Mouse (Mus musculus): ENCODE results near the gene Oard1.

Gene Oard1

GRCm38 (mm10) chr17:48408526-48409291, 1.1 kb upstream of the Oard1 start:
- peak; percentile 76 for DNase-seq

- no peak for DNase-seq
Observed at GRCm38 (mm10) chr17:48410299-48410785, 528 bp downstream of the Oard1 start.

- no peak for DNase-seq
Observed at GRCm38 (mm10) chr17:48411241-48411640, 1.4 kb downstream of the Oard1 start.

GRCm38 (mm10) chr17:48416011-48416410, 6.2 kb downstream of the Oard1 start:
- DNase-seq = peak; percentile 57

GRCm38 (mm10) chr17:48416425-48417195, 6.8 kb downstream of the Oard1 start:
- DNase-seq = peak; percentile 45

GRCm38 (mm10) chr17:48417521-48417920, 7.7 kb downstream of the Oard1 start:
- DNase-seq = no peak

- no peak for DNase-seq
Observed at GRCm38 (mm10) chr17:48418174-48418573, 8.4 kb downstream of the Oard1 start.

- DNase-seq = no peak
Observed at GRCm38 (mm10) chr17:48418781-48419180, 9.0 kb downstream of the Oard1 start.

- DNase-seq = no peak
Observed at GRCm38 (mm10) chr17:48419571-48419970, 9.8 kb downstream of the Oard1 start.

- DNase-seq = no peak
Observed at GRCm38 (mm10) chr17:48424237-48424636, 14.4 kb downstream of the Oard1 start.

GRCm38 (mm10) chr17:48425823-48426612, 16.2 kb downstream of the Oard1 start:
- no peak for DNase-seq

- no peak for DNase-seq
Observed at GRCm38 (mm10) chr17:48426991-48427750, 17.4 kb downstream of the Oard1 start.

- DNase-seq = no peak
Observed at GRCm38 (mm10) chr17:48427852-48428530, 18.2 kb downstream of the Oard1 start.

GRCm38 (mm10) chr17:48430394-48430793, 20.6 kb downstream of the Oard1 start:
- DNase-seq = no peak

- DNase-seq = no peak
Observed at GRCm38 (mm10) chr17:48431054-48431453, 21.2 kb downstream of the Oard1 start.

- no peak for DNase-seq
Observed at GRCm38 (mm10) chr17:48432158-48432980, 22.6 kb downstream of the Oard1 start, which contains the start of gene Apobec2. Gene Apobec2, minus strand, starts transcription at chr17:48432930.

GRCm38 (mm10) chr17:48433006-48433655, 23.3 kb downstream of the Oard1 start:
- no peak for DNase-seq

GRCm38 (mm10) chr17:48433689-48434330, 24.0 kb downstream of the Oard1 start:
- no peak for DNase-seq

- no peak for DNase-seq
Observed at GRCm38 (mm10) chr17:48434479-48434878, 24.7 kb downstream of the Oard1 start.

GRCm38 (mm10) chr17:48436487-48436886, 26.7 kb downstream of the Oard1 start:
- DNase-seq = no peak
